ENCODE assay signal across 20 mouse cellular contexts in the genomic region with DNA sequence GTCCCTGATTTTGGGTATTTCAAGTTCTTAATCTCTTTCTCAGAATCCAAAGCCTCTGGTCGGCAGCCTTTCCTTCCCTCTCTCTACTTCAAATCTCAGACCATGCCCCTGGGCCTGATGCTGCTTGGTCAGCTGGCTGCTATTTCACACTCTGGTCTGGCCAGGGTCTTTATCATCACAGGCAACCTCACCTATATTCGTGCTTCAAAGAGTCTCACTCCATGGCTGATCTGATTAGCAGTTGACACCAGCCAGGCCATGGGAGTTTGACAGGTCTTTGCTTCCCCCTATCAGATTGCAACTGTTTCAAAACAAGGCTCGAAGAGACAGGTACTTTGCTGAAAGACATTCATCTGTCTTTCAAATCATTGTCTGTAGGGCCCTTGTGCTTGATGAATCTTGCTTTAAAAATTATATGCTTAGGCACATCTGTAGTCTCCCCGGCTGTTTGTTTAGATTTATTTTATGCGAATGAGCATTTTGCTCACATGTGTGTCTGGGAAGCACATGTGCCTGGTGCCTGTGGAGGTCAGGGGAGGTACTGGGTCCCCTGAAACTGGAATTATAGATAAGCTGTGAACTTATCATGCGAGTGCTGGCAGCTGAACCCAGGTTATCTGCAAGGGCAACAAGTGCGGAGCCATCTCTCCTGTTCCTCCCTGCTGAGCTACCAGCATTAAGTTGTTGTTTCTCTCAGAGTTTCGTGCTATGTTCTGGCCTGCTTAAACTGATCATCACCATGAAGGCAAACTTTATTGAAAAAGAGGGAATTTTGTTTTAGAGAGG.
A peak's percentile ranks its signal among the peaks of the same experiment; 100 is the strongest.
DNase-seq lines count a peak whose midpoint lies in the region; ATAC-seq and TF ChIP-seq lines count a peak whose summit lies in the region.
"Had no signal": no experiment of that assay in that cellular context is flagged by ENCODE, and none has a peak within 500 bp of the region (broad histone marks: within the 10 kb centered on the region; RNA-seq: fewer than 3 reads in every experiment).

No protein-coding gene starts in this region.

- H3K4me1 ChIP-seq in heart, embryonic 13.5 days = peaks cover 72% of the 10 kb centered on the region
- 0 out of 2 replicates have a peak, but pooled peaks cover 10% of the 10 kb centered on the region for H3K4me1 ChIP-seq in intestine, embryonic 16.5 days (ENCODE audit: control insufficient read depth, insufficient read depth, low read length)
- peaks cover 5% of the 10 kb centered on the region; the same call in 1 of the 2 replicates for H3K4me1 ChIP-seq in liver, postnatal 0 days (ENCODE audit: insufficient read depth)
- H3K4me1 ChIP-seq: hindbrain, embryonic 12.5 days; limb, embryonic 10.5 days; lung, embryonic 15.5 days; neural tube, embryonic 13.5 days had no signal

- TF ChIP-seq EP300 in liver, postnatal 0 days (IDR thresholded peaks at IDR 0.05; ENCODE audit: low read depth) = no peak

- no peak for TF ChIP-seq CTCF in liver, postnatal 0 days (IDR thresholded peaks at IDR 0.05; ENCODE audit: low read depth)

- peak overlapping the region; percentile 30 for H3K4me2 ChIP-seq in heart, embryonic 13.5 days
- no peak overlapping the region for H3K4me2 ChIP-seq in intestine, embryonic 16.5 days (ENCODE audit: low read depth, low read length)
- H3K4me2 ChIP-seq in liver, postnatal 0 days (ENCODE audit: low read depth, low read length) = no peak overlapping the region
- H3K4me2 ChIP-seq: hindbrain, embryonic 12.5 days; lung, embryonic 15.5 days; neural tube, embryonic 13.5 days had no signal

- no peak for DNase-seq in heart, adult 8-10 months (ENCODE audit: low spot score)
- no peak for DNase-seq in liver, postnatal 0 days
- DNase-seq in urinary bladder, postnatal 25 days (ENCODE audit: low spot score) = no peak
- no peak for DNase-seq in urinary bladder, adult 2 months (ENCODE audit: low spot score)
- DNase-seq: adrenal gland, adult 2 months; cerebellum, adult 9-10 months; gastrocnemius, postnatal 14 days; kidney, postnatal 36 days; right cerebral cortex, postnatal 4 days; thymus, postnatal 14 days had no signal

- WGBS in heart, embryonic 13.5 days = 24% methylated on average over 8 of the region's 8 CpGs
- WGBS in intestine, embryonic 16.5 days = 46% methylated on average over 8 of the region's 8 CpGs
- whole genome bisulfite sequencing in liver, postnatal 0 days (ENCODE audit: insufficient replicate concordance) = 47% methylated on average over 8 of the region's 8 CpGs

- no peaks in the 10 kb centered on the region for H3K9me3 ChIP-seq in heart, embryonic 13.5 days
- no peaks in the 10 kb centered on the region for H3K9me3 ChIP-seq in intestine, embryonic 16.5 days (ENCODE audit: control insufficient read depth, low read length)
- H3K9me3 ChIP-seq in liver, postnatal 0 days (ENCODE audit: low read length) = no peaks in the 10 kb centered on the region
- H3K9me3 ChIP-seq: hindbrain, embryonic 12.5 days; limb, embryonic 10.5 days; lung, embryonic 15.5 days; neural tube, embryonic 13.5 days had no signal

- H3K36me3 ChIP-seq in heart, embryonic 13.5 days = no peaks in the 10 kb centered on the region
- H3K36me3 ChIP-seq in intestine, embryonic 16.5 days (ENCODE audit: control insufficient read depth, insufficient read depth, low read length) = no peaks in the 10 kb centered on the region
- no peaks in the 10 kb centered on the region for H3K36me3 ChIP-seq in liver, postnatal 0 days (replicated peaks; ENCODE audit: insufficient read depth, low read length)
- H3K36me3 ChIP-seq: G1E; hindbrain, embryonic 12.5 days; limb, embryonic 10.5 days; lung, embryonic 15.5 days; neural tube, embryonic 13.5 days had no signal

- no peak for ATAC-seq in heart, embryonic 13.5 days (ENCODE audit: extremely low read depth, insufficient number of reproducible peaks, low FRiP score, low TSS enrichment)
- ATAC-seq in erythroblast, adult 5-6 weeks (replicated peaks; ENCODE audit: low FRiP score, poor library complexity, severe bottlenecking) = peak; percentile 68
- peak; percentile 39 for ATAC-seq in intestine, embryonic 16.5 days
- peak; percentile 28; the same call in 1 of the 2 replicates for ATAC-seq in liver, postnatal 0 days
- ATAC-seq in frontal cortex, adult (ENCODE audit: low TSS enrichment) = no peak
- ATAC-seq: forebrain, embryonic 16.5 days had no signal

- no peak overlapping the region for H3K4me3 ChIP-seq in heart, embryonic 13.5 days
- no peak overlapping the region for H3K4me3 ChIP-seq in intestine, embryonic 16.5 days (ENCODE audit: low read length)
- no peak overlapping the region for H3K4me3 ChIP-seq in liver, postnatal 0 days (ENCODE audit: low read depth, low read length)
- H3K4me3 ChIP-seq: hindbrain, embryonic 12.5 days; limb, embryonic 10.5 days; lung, embryonic 15.5 days; neural tube, embryonic 13.5 days had no signal

- H3K27me3 ChIP-seq in heart, embryonic 13.5 days (replicated peaks) = no peaks in the 10 kb centered on the region
- no peaks in the 10 kb centered on the region for H3K27me3 ChIP-seq in intestine, embryonic 16.5 days (replicated peaks; ENCODE audit: control insufficient read depth, insufficient read depth, low read length)
- no peaks in the 10 kb centered on the region for H3K27me3 ChIP-seq in liver, postnatal 0 days (ENCODE audit: insufficient read depth, low read length)
- H3K27me3 ChIP-seq: hindbrain, embryonic 12.5 days; lung, embryonic 15.5 days; neural tube, embryonic 13.5 days had no signal

- H3K9ac ChIP-seq in heart, embryonic 13.5 days = peak overlapping the region; percentile 58; the same call in 1 of the 2 replicates
- peak overlapping the region; percentile 16; the same call in 1 of the 2 replicates for H3K9ac ChIP-seq in intestine, embryonic 16.5 days (ENCODE audit: low read depth, low read length)
- H3K9ac ChIP-seq in liver, postnatal 0 days (replicated peaks) = no peak overlapping the region
- H3K9ac ChIP-seq: hindbrain, embryonic 12.5 days; lung, embryonic 15.5 days; neural tube, embryonic 13.5 days had no signal

- H3K27ac ChIP-seq in heart, embryonic 13.5 days (replicated peaks) = peak overlapping the region; percentile 88
- H3K27ac ChIP-seq in intestine, embryonic 16.5 days (ENCODE audit: low read length) = peak overlapping the region; percentile 4; the same call in 1 of the 2 replicates
- no peak overlapping the region for H3K27ac ChIP-seq in liver, postnatal 0 days (ENCODE audit: low read depth)
- H3K27ac ChIP-seq: hindbrain, embryonic 12.5 days; limb, embryonic 10.5 days; lung, embryonic 15.5 days; neural tube, embryonic 13.5 days had no signal

Comparison
In these comparisons a context has a peak if more than half of its experiments do, and no peak if none do; other contexts are left out.
1. ATAC-seq: peak in erythroblast, adult 5-6 weeks (single experiment), intestine, embryonic 16.5 days (single experiment) and liver, postnatal 0 days (single experiment); none in heart, embryonic 13.5 days (single experiment) and frontal cortex, adult (single experiment).